Mouse (Mus musculus) forebrain, postnatal 0 days (tissue): ENCODE measurements at regions not wholly inside any gene's neighbourhood (a gene's known extent, or its start where the extent isn't known, plus 50 kb on each side); places are given as distances from the start of the nearest gene placed in this dataset.

ENCODE experiments used
- ATAC-seq: fragments of 200-750 bp; cut with Nextera tagmentation; 2 replicates; pipeline ENCODE4 v1.8.0; 2017; ENCODE audit warnings: mild to moderate bottlenecking, moderate library complexity
- DNase-seq: peaks from one replicate; pipeline ENCODE4 v3.0.0-alpha.2; 2015
- H3K27ac ChIP-seq: fragments of 300-500 bp; sonication (generic); 2 replicates; pipeline ENCODE4 v1.5.1; 2014; ENCODE audit warnings: low read depth, mild to moderate bottlenecking, antibody characterized with exemption, low read length, moderate library complexity, mixed read lengths
- H3K27me3 ChIP-seq: fragments of 300-500 bp; sonication (generic); 2 replicates; pipeline ENCODE4 v1.6.1; 2014; ENCODE audit warnings: mild to moderate bottlenecking, low read length, mixed read lengths; ENCODE audit not compliant: insufficient read depth
- H3K36me3 ChIP-seq: fragments of 300-500 bp; sonication (generic); 2 replicates; pipeline ENCODE4 v1.6.1; 2014; ENCODE audit warnings: mild to moderate bottlenecking, moderate library complexity; ENCODE audit not compliant: insufficient read depth
- H3K4me1 ChIP-seq: fragments of 300-500 bp; sonication (generic); 2 replicates; pipeline ENCODE4 v1.6.1; 2014; ENCODE audit warnings: antibody characterized with exemption; ENCODE audit not compliant: insufficient read depth
- H3K4me2 ChIP-seq: fragments of 300-500 bp; sonication (generic); 2 replicates; pipeline ENCODE4 v1.6.1; 2014; ENCODE audit warnings: low read depth, mild to moderate bottlenecking, moderate library complexity
- H3K4me3 ChIP-seq: fragments of 300-500 bp; sonication (generic); 2 replicates; pipeline ENCODE4 v1.5.1; 2014; ENCODE audit warnings: low read depth, low read length, mixed read lengths
- H3K9ac ChIP-seq: fragments of 300-500 bp; sonication (generic); 2 replicates; pipeline ENCODE4 v1.6.1; 2014; ENCODE audit warnings: mild to moderate bottlenecking
- H3K9me3 ChIP-seq: fragments of 300-500 bp; sonication (generic); 2 replicates; pipeline ENCODE4 v1.6.1; 2016; ENCODE audit warnings: low read length
- CTCF ChIP-seq: sonication (generic); IDR thresholded peaks from 2 replicates; pipeline ENCODE4 v1.5.1; 2016; ENCODE audit warnings: antibody characterized with exemption, control low read depth, low read depth
- WGBS: fragments of 180-500 bp; shearing (Covaris S2); extraction: QIAGEN DNeasy Blood & Tissue Kit; methylation state at CpG from one replicate; pipeline ENCODE4 v1.1.7; 2014; 5-methylcytosine and 5-hydroxymethylcytosine counted together

- no peak for TF ChIP-seq CTCF
- Histone ChIP-seq H3K9ac (no peak overlapping the region), H3K27me3 (no peaks in the 10 kb centered on the region), H3K4me1 (no peaks in the 10 kb centered on the region), H3K9me3 (no peaks in the 10 kb centered on the region), H3K36me3 (no peaks in the 10 kb centered on the region), H3K4me2 (no peak overlapping the region), H3K4me3 (no peak overlapping the region), H3K27ac (no peak overlapping the region)
- ATAC-seq: no peak
- 90% methylated on average over 4 of the region's 4 CpGs for WGBS
- DNase-seq: no peak
Observed at GRCm38 (mm10) chr15:46945423-46945822, 6811.3 kb downstream of the 9330182O14Rik start.

- H3K4me3 ChIP-seq: no peak overlapping the region
- DNase-seq (peak; percentile 24), ATAC-seq (no peak)
- H3K9ac ChIP-seq: no peak overlapping the region
- 48% methylated on average over 3 of the region's 3 CpGs for WGBS
- no peaks in the 10 kb centered on the region for H3K9me3 ChIP-seq
- H3K27ac ChIP-seq: no peak overlapping the region
- no peaks in the 10 kb centered on the region for H3K4me1 ChIP-seq
- no peaks in the 10 kb centered on the region for H3K27me3 ChIP-seq
- peak; percentile 43 for TF ChIP-seq CTCF
- H3K36me3 ChIP-seq: no peaks in the 10 kb centered on the region
- H3K4me2 ChIP-seq: no peak overlapping the region
Observed at GRCm38 (mm10) chr15:46990201-46990600, 6856.0 kb downstream of the 9330182O14Rik start.

GRCm38 (mm10) chr15:46997106-46997505, 6862.9 kb downstream of the 9330182O14Rik start:
- H3K4me3 ChIP-seq: no peak overlapping the region
- DNase-seq (no peak), ATAC-seq (no peak)
- TF ChIP-seq CTCF: peak; percentile 15; the same call in 1 of the 2 replicates
- H3K4me2 ChIP-seq: no peak overlapping the region
- no peak overlapping the region for H3K9ac ChIP-seq
- no peaks in the 10 kb centered on the region for H3K4me1 ChIP-seq
- no peaks in the 10 kb centered on the region for H3K9me3 ChIP-seq
- no peaks in the 10 kb centered on the region for H3K36me3 ChIP-seq
- H3K27me3 ChIP-seq: no peaks in the 10 kb centered on the region
- H3K27ac ChIP-seq: no peak overlapping the region
- WGBS: 64% methylated on average over 3 of the region's 3 CpGs
